Mouse (Mus musculus) CH12.LX (cell line): ENCODE measurements around the gene Rbms1. TPM values are rescaled to one million over a fixed set of nuclear protein-coding genes. Genes with fewer than 3 reads are reported as not detected.

ENCODE experiments used
- DNase-seq: peaks from one replicate; pipeline ENCODE4 v3.0.0-alpha.2; 2013; ENCODE audit errors: extremely low read depth
- H3K27ac ChIP-seq: 2 replicates; pipeline ENCODE4 v1.5.1; 2012; ENCODE audit warnings: low read depth, mild to moderate bottlenecking, control low read depth, moderate library complexity; ENCODE audit not compliant: insufficient read depth
- H3K27me3 ChIP-seq: replicated peaks from 2 replicates; pipeline ENCODE3; 2012; ENCODE audit warnings: inconsistent platforms
- H3K36me3 ChIP-seq, 2 experiments: replicated peaks in 1 of 2; 2 replicates each; pipeline versions ENCODE3 to v1.6.1; 2012; ENCODE audit warnings: inconsistent platforms in 1 of 2, low read length in 1 of 2, mild to moderate bottlenecking in 1 of 2, mixed read lengths in 1 of 2, moderate library complexity in 1 of 2; ENCODE audit not compliant: control insufficient read depth in 1 of 2, insufficient read depth in 1 of 2
- H3K4me1 ChIP-seq, 2 experiments: 2 replicates each; pipeline ENCODE4 v1.6.1; 2012; ENCODE audit warnings: inconsistent platforms in 1 of 2, moderate library complexity in 1 of 2; ENCODE audit not compliant: insufficient read depth in 2 of 2, control insufficient read depth in 1 of 2
- H3K4me2 ChIP-seq: 2 replicates; pipeline ENCODE4 v1.6.1; 2012; ENCODE audit warnings: low read depth, mild to moderate bottlenecking, control low read depth; ENCODE audit not compliant: poor library complexity, insufficient read depth, severe bottlenecking
- H3K4me3 ChIP-seq, 3 experiments: fragments of 150-350 bp in 1 of 3; sonication (generic) in 1 of 3; replicated peaks in 1 of 3; 2 replicates each; pipeline versions ENCODE3 to v1.5.1; 2011 to 2012; ENCODE audit warnings: low read depth in 2 of 3, low read length in 2 of 3, mild to moderate bottlenecking in 2 of 3, moderate library complexity in 2 of 3, control low read depth in 1 of 3, improper control_type of control experiment in 1 of 3, inconsistent platforms in 1 of 3, mixed read lengths in 1 of 3; ENCODE audit not compliant: poor library complexity in 1 of 3
- H3K79me2 ChIP-seq: replicated peaks from 2 replicates; pipeline ENCODE4 v1.6.1; 2012; ENCODE audit warnings: mild to moderate bottlenecking, moderate library complexity; ENCODE audit not compliant: control insufficient read depth, poor library complexity, insufficient read depth, severe bottlenecking; ENCODE audit errors: extremely low read depth
- H3K9ac ChIP-seq: 2 replicates; pipeline ENCODE4 v1.6.1; 2012; ENCODE audit warnings: low read depth, mild to moderate bottlenecking, control low read depth, moderate library complexity; ENCODE audit not compliant: insufficient read depth
- H3K9me3 ChIP-seq: replicated peaks from 2 replicates; pipeline ENCODE3; 2012; ENCODE audit warnings: low read length, inconsistent platforms, mixed read lengths
- BHLHE40 ChIP-seq: IDR thresholded peaks from 2 replicates; pipeline ENCODE4 v1.6.1; 2011; ENCODE audit warnings: mild to moderate bottlenecking, low read depth, low read length, improper control_type of control experiment
- E2F4 ChIP-seq: IDR thresholded peaks from 2 replicates; pipeline ENCODE4 v1.6.1; 2011; ENCODE audit warnings: low read depth, low read length, improper control_type of control experiment; ENCODE audit not compliant: insufficient replicate concordance
- ELF1 ChIP-seq: IDR thresholded peaks from 2 replicates; pipeline ENCODE4 v1.6.1; 2014; ENCODE audit warnings: low read depth, mild to moderate bottlenecking, inconsistent platforms, low read length, improper control_type of control experiment
- EP300 ChIP-seq: IDR thresholded peaks from 2 replicates; pipeline ENCODE4 v1.6.1; 2011; ENCODE audit warnings: low read length, improper control_type of control experiment
- ETS1 ChIP-seq: conservative IDR thresholded peaks from 2 replicates; pipeline ENCODE4 v1.6.1; 2012; ENCODE audit warnings: low read depth, mild to moderate bottlenecking, inconsistent platforms, low read length, improper control_type of control experiment, moderate library complexity
- GABPA ChIP-seq: IDR thresholded peaks from 2 replicates; pipeline ENCODE4 v1.6.1; 2012; ENCODE audit warnings: low read depth, low read length, improper control_type of control experiment, inconsistent platforms; ENCODE audit not compliant: insufficient replicate concordance
- JUN ChIP-seq: IDR thresholded peaks from 2 replicates; pipeline ENCODE4 v1.6.1; 2011; ENCODE audit warnings: low read depth, mild to moderate bottlenecking, low read length, improper control_type of control experiment, moderate library complexity; ENCODE audit not compliant: insufficient read depth
- JUND ChIP-seq: conservative IDR thresholded peaks from 2 replicates; pipeline ENCODE4 v1.6.1; 2011; ENCODE audit warnings: low read depth, low read length, improper control_type of control experiment
- MAFK ChIP-seq: IDR thresholded peaks from 2 replicates; pipeline ENCODE4 v1.6.1; 2011; ENCODE audit warnings: low read length, improper control_type of control experiment; ENCODE audit not compliant: insufficient replicate concordance
- MAX ChIP-seq: IDR thresholded peaks from 2 replicates; pipeline ENCODE4 v1.6.1; 2011; ENCODE audit warnings: low read length, improper control_type of control experiment
- MAZ ChIP-seq: IDR thresholded peaks from 2 replicates; pipeline ENCODE4 v1.6.1; 2012; ENCODE audit warnings: low read depth, mild to moderate bottlenecking, inconsistent platforms, low read length, improper control_type of control experiment, moderate library complexity
- MEF2A ChIP-seq: IDR thresholded peaks from 2 replicates; pipeline ENCODE4 v1.6.1; 2014; ENCODE audit warnings: low read depth, mild to moderate bottlenecking, inconsistent platforms, low read length, improper control_type of control experiment, borderline replicate concordance
- NELFE ChIP-seq: IDR thresholded peaks from 2 replicates; pipeline ENCODE4 v1.6.1; 2011; ENCODE audit warnings: low read depth, low read length, improper control_type of control experiment
- POLR2AphosphoS2 ChIP-seq: IDR thresholded peaks from 2 replicates; pipeline ENCODE4 v1.6.1; 2011; ENCODE audit warnings: low read depth, low read length, improper control_type of control experiment
- RAD21 ChIP-seq: IDR thresholded peaks from 2 replicates; pipeline ENCODE4 v1.6.1; 2011; ENCODE audit warnings: low read depth, mild to moderate bottlenecking, low read length, improper control_type of control experiment, moderate library complexity
- SMC3 ChIP-seq: IDR thresholded peaks from 2 replicates; pipeline ENCODE4 v1.6.1; 2011; ENCODE audit warnings: low read depth, low read length, improper control_type of control experiment
- TCF12 ChIP-seq: IDR thresholded peaks from 2 replicates; pipeline ENCODE4 v1.6.1; 2014; ENCODE audit warnings: low read depth, mild to moderate bottlenecking, inconsistent platforms, low read length, improper control_type of control experiment
- USF1 ChIP-seq: IDR thresholded peaks from 2 replicates; pipeline ENCODE4 v1.6.1; 2014; ENCODE audit warnings: low read depth, mild to moderate bottlenecking, inconsistent platforms, low read length, improper control_type of control experiment
- ZC3H11A ChIP-seq: IDR thresholded peaks from 2 replicates; pipeline ENCODE4 v1.6.1; 2012; ENCODE audit warnings: low read depth, mild to moderate bottlenecking, inconsistent platforms, low read length, improper control_type of control experiment
- ZKSCAN1 ChIP-seq: IDR thresholded peaks from 2 replicates; pipeline ENCODE4 v1.6.1; 2012; ENCODE audit warnings: low read depth, inconsistent platforms, low read length, improper control_type of control experiment, borderline replicate concordance
- ZMIZ1 ChIP-seq: IDR thresholded peaks from 2 replicates; pipeline ENCODE4 v1.6.1; 2012; ENCODE audit warnings: low read depth, mild to moderate bottlenecking, inconsistent platforms, low read length, improper control_type of control experiment
- ZNF384 ChIP-seq: IDR thresholded peaks from 2 replicates; pipeline ENCODE4 v1.6.1; 2012; ENCODE audit warnings: low read depth, low read length, improper control_type of control experiment, inconsistent platforms
- dilution Hi-C: fragments of 300-500 bp; cut with MboI; formaldehyde crosslinking; loops from 2 replicates; pipeline ENCODE4 v1.14.3; 2020; ENCODE audit warnings: low sequenced_read_pairs; ENCODE audit not compliant: extremely low pct_unique_long_range_greater_than_20kb, extremely low pct_ligation_motif_present
- in situ Hi-C: fragments of 300-500 bp; cut with MboI; formaldehyde crosslinking; loops from 3 replicates; pipeline ENCODE4 v1.14.3; 2019; ENCODE audit warnings: low sequenced_read_pairs, low pct_ligation_motif_present, low pct_unique_long_range_greater_than_20kb, mixed read lengths
- polyA plus RNA-seq: library from polyadenylated mRNA; unstranded; fragments of >175 nt; gene quantifications from 2 replicates; pipeline ENCODE4 v1.2.1, GENCODE M21; 2012; ENCODE audit warnings: low read depth; ENCODE audit not compliant: insufficient read length
- total RNA-seq, 2 experiments: library from RNA; depleted of rRNA; stranded (reverse); fragments of 300-350 nt in 1 of 2; fragments of >200 nt in 1 of 2; gene quantifications; 2 replicates each; pipeline ENCODE4 v1.2.3; 2012 to 2014

The Rbms1 gene
- total and polyA plus RNA-seq, 3 experiments = 10.6 to 33.9 (median 12.6) TPM

DNA sequence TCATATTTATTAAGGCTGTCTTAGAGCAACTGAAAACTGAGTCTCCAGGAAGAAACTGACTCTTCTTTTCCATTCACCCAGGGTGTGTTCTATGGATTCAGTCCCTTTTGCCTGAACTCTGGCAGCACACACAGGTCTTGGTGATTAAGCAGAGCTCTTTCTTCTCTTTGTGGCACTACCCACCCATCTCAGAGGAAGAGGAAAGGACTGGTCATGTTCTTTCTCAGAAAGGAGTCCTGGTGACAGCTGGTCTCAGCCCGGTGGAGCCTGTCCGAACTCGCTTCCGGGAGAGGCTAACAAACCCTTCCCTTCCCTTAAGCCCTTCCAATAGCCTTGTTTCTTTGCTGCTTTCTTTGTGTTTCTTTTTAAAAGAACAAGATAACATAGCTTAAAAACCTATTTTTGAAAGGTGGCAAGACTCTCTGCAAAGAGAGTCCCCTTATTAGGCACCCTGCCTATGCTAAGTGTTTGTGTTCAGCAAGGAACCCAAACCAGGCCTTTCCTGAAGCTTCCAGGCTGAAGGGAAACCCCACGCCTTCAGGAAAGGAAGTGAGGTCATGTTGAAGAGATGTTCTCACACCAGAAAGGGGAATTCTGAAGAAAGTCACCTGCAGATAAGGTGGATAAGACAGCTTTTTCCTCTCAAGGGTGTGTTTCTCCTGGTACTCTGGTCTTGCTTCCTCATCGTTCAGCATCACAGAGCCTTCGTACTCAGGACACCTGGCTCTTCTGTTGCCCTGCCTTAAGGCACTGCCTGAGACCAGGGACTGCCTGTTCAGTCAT lies 251.7 kb downstream of the Rbms1 start:
- in situ Hi-C loops (no loop called here), dilution Hi-C loops (no loop called here)
- no peak for TF ChIP-seq GABPA
- no peak for TF ChIP-seq MAX
- TF ChIP-seq BHLHE40 = peak; percentile 46
- TF ChIP-seq ETS1 = peak; percentile 25; the same call in 1 of the 2 replicates
- 0 out of 2 replicates have a peak, but pooled peaks have one; percentile 19 for TF ChIP-seq EP300
- TF ChIP-seq ZNF384 = no peak
- no peak overlapping the region for H3K4me3 ChIP-seq
- H3K27ac ChIP-seq = no peak overlapping the region
- no peak for DNase-seq
- H3K9ac ChIP-seq = no peak overlapping the region
- H3K4me1 ChIP-seq = peaks cover 0 to 23% of the 10 kb centered on the region in 2 experiments; a peak in 2 of 4 replicates
- no peak overlapping the region for H3K4me2 ChIP-seq
- no peaks in the 10 kb centered on the region for H3K36me3 ChIP-seq
- H3K9me3 ChIP-seq = no peaks in the 10 kb centered on the region
- H3K79me2 ChIP-seq = no peaks in the 10 kb centered on the region
- H3K27me3 ChIP-seq = no peaks in the 10 kb centered on the region

DNA sequence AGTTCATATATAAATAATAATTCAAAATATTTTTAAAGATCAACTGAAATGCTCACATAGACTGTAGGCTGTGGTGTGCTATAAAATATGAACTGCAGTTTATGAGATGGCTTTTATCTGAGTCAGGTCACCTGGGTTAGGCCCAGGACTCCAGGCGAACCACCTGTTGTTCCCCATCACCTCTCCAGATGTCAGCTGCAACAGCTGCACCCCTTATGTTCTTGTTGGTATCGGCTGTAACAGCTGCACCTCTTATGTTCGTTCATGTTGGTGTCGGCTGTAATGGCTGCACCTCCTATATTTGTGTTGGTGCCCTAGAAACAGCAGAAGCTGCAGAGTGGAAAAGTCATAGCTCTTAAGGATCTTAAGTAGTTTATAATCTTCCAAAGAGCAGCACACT lies 252.7 kb downstream of the Rbms1 start:
- H3K36me3 ChIP-seq = no peaks in the 10 kb centered on the region
- in situ Hi-C loops = no loop called here
- H3K9me3 ChIP-seq = no peaks in the 10 kb centered on the region
- no peak for TF ChIP-seq RAD21
- TF ChIP-seq EP300 = no peak
- TF ChIP-seq ZNF384 = no peak
- no peak for TF ChIP-seq ZKSCAN1
- no peak for TF ChIP-seq ZMIZ1
- no peak for TF ChIP-seq ELF1
- TF ChIP-seq JUND = no peak
- no peak for TF ChIP-seq MAZ
- no peak for TF ChIP-seq JUN
- no peak for TF ChIP-seq ZC3H11A
- TF ChIP-seq NELFE = no peak
- TF ChIP-seq E2F4 = no peak
- TF ChIP-seq SMC3 = no peak
- TF ChIP-seq USF1 = no peak
- no peak for TF ChIP-seq GABPA
- no peak for TF ChIP-seq POLR2AphosphoS2
- no peak for TF ChIP-seq TCF12
- TF ChIP-seq MEF2A = no peak
- no peak for TF ChIP-seq MAX
- TF ChIP-seq MAFK = no peak
- H3K4me2 ChIP-seq = no peak overlapping the region
- dilution Hi-C loops = no loop called here
- no peak overlapping the region for H3K4me3 ChIP-seq
- no peak for DNase-seq
- H3K9ac ChIP-seq = no peak overlapping the region
- H3K27me3 ChIP-seq = no peaks in the 10 kb centered on the region
- peaks cover 0 to 23% of the 10 kb centered on the region in 2 experiments; a peak in 2 of 4 replicates for H3K4me1 ChIP-seq
- no peak overlapping the region for H3K27ac ChIP-seq
- no peaks in the 10 kb centered on the region for H3K79me2 ChIP-seq
